Mouse (Mus musculus) limb, embryonic 15.5 days (tissue): Measurements from ENCODE around the gene Samd4b. TPM values are rescaled to one million over a fixed set of nuclear protein-coding genes. Genes with fewer than 3 reads are reported as not detected.
A peak's percentile ranks its signal among the peaks of the same experiment; 100 is the strongest.

Experiments used
- ATAC-seq: fragments of 200-750 bp; cut with Nextera tagmentation; 2 replicates; pipeline ENCODE4 v1.8.0; 2017; ENCODE audit warnings: low read depth, moderate TSS enrichment; ENCODE audit not compliant: insufficient number of reproducible peaks, low FRiP score, low TSS enrichment
- H3K27ac ChIP-seq: fragments of 300-500 bp; sonication (generic); 2 replicates; pipeline ENCODE4 v1.5.1; 2015; ENCODE audit warnings: moderate library complexity, mild to moderate bottlenecking, inconsistent platforms
- H3K27me3 ChIP-seq: fragments of 300-500 bp; sonication (generic); 2 replicates; pipeline ENCODE4 v1.6.1; 2015; ENCODE audit warnings: inconsistent platforms
- H3K36me3 ChIP-seq: fragments of 300-500 bp; sonication (generic); 2 replicates; pipeline ENCODE4 v1.6.1; 2015; ENCODE audit warnings: inconsistent platforms
- H3K4me1 ChIP-seq: fragments of 300-500 bp; sonication (generic); 2 replicates; pipeline ENCODE4 v1.6.1; 2015; ENCODE audit warnings: inconsistent platforms
- H3K4me2 ChIP-seq: fragments of 300-500 bp; sonication (generic); 2 replicates; pipeline ENCODE4 v1.6.1; 2015; ENCODE audit warnings: mild to moderate bottlenecking, inconsistent platforms
- H3K4me3 ChIP-seq: fragments of 300-500 bp; sonication (generic); 2 replicates; pipeline ENCODE4 v1.5.1; 2015; ENCODE audit warnings: mild to moderate bottlenecking, inconsistent platforms
- H3K9ac ChIP-seq: fragments of 300-500 bp; sonication (generic); 2 replicates; pipeline ENCODE4 v1.6.1; 2015; ENCODE audit warnings: inconsistent platforms
- H3K9me3 ChIP-seq: fragments of 300-500 bp; sonication (generic); 2 replicates; pipeline ENCODE4 v1.6.1; 2016; ENCODE audit warnings: inconsistent platforms
- WGBS: fragments of 180-500 bp; shearing (Covaris S2); methylation state at CpG from one replicate; pipeline ENCODE4 v1.1.7; 2015; 5-methylcytosine and 5-hydroxymethylcytosine counted together
- polyA plus RNA-seq: library from polyadenylated mRNA; unstranded; fragments of >200 nt; fragmentation: Nextera tagmentation; extraction: Ambion mirVana; gene quantifications from 2 replicates; pipeline ENCODE4 v1.2.1, GENCODE M21; 2015

Samd4b gene
- polyA plus RNA-seq, 1 experiment from 2014 or later, result 28.3 TPM

GRCm38 (mm10) chr7:28603136-28603535 is 5.2 kb upstream of the Samd4b start:
- no peak overlapping the region for H3K4me3 ChIP-seq
- no peak overlapping the region for H3K4me2 ChIP-seq
- no peaks in the 10 kb centered on the region for H3K27me3 ChIP-seq
- H3K9me3 ChIP-seq, result no peaks in the 10 kb centered on the region
- no peak overlapping the region for H3K27ac ChIP-seq
- no peak for ATAC-seq
- no peak overlapping the region for H3K9ac ChIP-seq
- no peaks in the 10 kb centered on the region for H3K36me3 ChIP-seq
- H3K4me1 ChIP-seq, result peaks cover 9% of the 10 kb centered on the region; the same call in 1 of the 2 replicates
- 70% methylated on average over 5 of the region's 5 CpGs for WGBS

GRCm38 (mm10) chr7:28601668-28602067 is 3.7 kb upstream of the Samd4b start:
- no peak overlapping the region for H3K9ac ChIP-seq
- H3K9me3 ChIP-seq, result no peaks in the 10 kb centered on the region
- H3K27me3 ChIP-seq, result no peaks in the 10 kb centered on the region
- H3K4me3 ChIP-seq, result no peak overlapping the region
- no peak overlapping the region for H3K27ac ChIP-seq
- no peak overlapping the region for H3K4me2 ChIP-seq
- ATAC-seq, result no peak
- H3K36me3 ChIP-seq, result no peaks in the 10 kb centered on the region
- WGBS, result 7% methylated on average over 7 of the region's 7 CpGs
- H3K4me1 ChIP-seq, result peaks cover 17% of the 10 kb centered on the region

- 7% methylated on average over 11 of the region's 11 CpGs for WGBS
- no peaks in the 10 kb centered on the region for H3K9me3 ChIP-seq
- no peak overlapping the region for H3K9ac ChIP-seq
- H3K27ac ChIP-seq, result no peak overlapping the region
- H3K4me1 ChIP-seq, result peaks cover 24% of the 10 kb centered on the region
- H3K4me2 ChIP-seq, result no peak overlapping the region
- ATAC-seq, result no peak
- H3K27me3 ChIP-seq, result no peaks in the 10 kb centered on the region
- no peak overlapping the region for H3K4me3 ChIP-seq
- no peaks in the 10 kb centered on the region for H3K36me3 ChIP-seq
Observed at GRCm38 (mm10) chr7:28601029-28601428, 3.1 kb upstream of the Samd4b start.

- no peak overlapping the region for H3K9ac ChIP-seq
- no peaks in the 10 kb centered on the region; the same call in 1 of the 2 replicates for H3K36me3 ChIP-seq
- peaks cover 37% of the 10 kb centered on the region for H3K4me1 ChIP-seq
- no peaks in the 10 kb centered on the region for H3K9me3 ChIP-seq
- no peak overlapping the region for H3K4me2 ChIP-seq
- no peak overlapping the region for H3K27ac ChIP-seq
- no peak overlapping the region for H3K4me3 ChIP-seq
- ATAC-seq, result no peak
- H3K27me3 ChIP-seq, result no peaks in the 10 kb centered on the region
- WGBS, result 60% methylated on average over 2 of the region's 2 CpGs
Observed at GRCm38 (mm10) chr7:28598951-28599350, 1.0 kb upstream of the Samd4b start.

- H3K4me2 ChIP-seq, result peak overlapping the region; percentile 63
- H3K9ac ChIP-seq, result 0 out of 2 replicates have a peak overlapping the region, but pooled peaks have one; percentile 52
- peaks cover 54% of the 10 kb centered on the region for H3K4me1 ChIP-seq
- peak overlapping the region; percentile 61 for H3K4me3 ChIP-seq
- WGBS, result 6% methylated on average over 9 of the region's 9 CpGs
- no peaks in the 10 kb centered on the region for H3K9me3 ChIP-seq
- H3K27ac ChIP-seq, result peak overlapping the region; percentile 89
- ATAC-seq, result no peak
- peaks cover 5% of the 10 kb centered on the region; the same call in 1 of the 2 replicates for H3K36me3 ChIP-seq
- no peaks in the 10 kb centered on the region for H3K27me3 ChIP-seq
Observed at GRCm38 (mm10) chr7:28597277-28597570, 720 bp downstream of the Samd4b start.

DNA sequence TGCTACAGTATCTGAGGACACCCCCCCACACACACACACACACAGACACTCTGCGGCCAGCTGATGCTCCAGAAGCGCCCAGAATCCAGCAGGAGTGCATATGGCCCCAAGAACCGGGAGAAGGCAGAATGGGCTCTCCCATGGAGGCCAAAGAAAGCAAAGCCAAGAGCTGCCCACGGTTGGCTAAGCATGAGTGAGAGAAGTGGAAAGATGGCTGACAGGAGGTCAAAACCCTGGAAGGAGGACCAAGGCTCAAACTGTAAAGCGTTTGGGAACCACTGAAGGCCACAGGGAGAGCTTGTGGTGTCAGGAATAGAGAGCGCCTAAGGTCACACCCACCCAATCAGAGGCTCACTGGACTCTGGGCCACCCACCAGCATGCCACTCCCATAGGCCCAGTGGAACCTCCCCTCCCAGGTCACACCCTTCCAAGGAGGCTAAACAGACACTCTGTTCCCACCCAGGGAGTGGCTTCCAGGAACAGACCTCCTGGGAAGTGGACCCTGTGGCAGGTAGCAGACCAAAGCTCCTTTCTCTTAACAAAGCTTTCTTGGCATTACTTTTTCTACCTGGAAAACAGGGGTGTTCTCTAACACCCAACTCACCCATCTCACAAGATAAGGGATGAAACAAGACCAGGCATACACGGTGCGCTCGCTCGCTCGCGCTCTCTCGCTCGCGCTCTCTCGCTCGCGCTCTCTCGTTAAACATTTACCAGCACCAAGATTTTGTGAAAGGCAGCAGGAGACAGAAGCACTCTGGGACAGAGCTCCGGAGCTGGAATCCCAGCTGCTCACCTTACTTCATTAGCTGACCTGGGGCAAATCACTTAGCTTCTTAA is 1.3 kb downstream of the Samd4b start:
- WGBS, result 32% methylated on average over 20 of the region's 20 CpGs
- no peak for ATAC-seq

DNA sequence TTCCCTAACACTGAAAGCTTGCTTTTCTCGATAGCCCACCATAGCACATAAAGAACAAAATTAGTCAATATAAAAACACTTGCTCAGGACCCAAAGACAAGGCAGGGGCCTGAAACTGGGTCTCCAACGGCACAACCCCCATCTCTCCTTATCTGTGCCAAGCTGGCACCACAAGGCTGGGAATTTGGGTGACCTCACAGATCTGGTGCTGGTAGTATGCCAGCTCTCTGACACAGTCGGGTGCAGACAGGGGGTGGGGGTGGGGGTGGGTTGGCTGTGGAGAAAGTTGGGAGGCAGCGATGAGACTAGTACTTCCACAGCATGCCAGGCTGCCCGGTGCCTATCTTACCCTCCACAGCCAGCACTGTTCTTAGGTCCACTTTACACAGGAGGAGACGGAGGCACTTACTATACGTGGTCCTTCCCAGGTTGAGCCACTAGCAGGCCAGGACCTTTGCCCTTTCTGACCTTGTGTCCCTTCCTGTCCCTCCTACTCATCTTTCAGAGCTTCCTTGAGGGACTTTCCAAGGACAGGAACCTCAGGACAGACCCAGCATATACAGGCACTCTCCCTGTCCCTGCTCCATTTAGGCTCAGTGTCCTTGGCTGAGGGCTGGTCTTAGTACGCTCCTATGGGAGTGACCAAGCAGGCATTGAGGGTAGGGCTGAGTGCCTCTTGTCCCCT is 2.1 kb downstream of the Samd4b start:
- H3K9me3 ChIP-seq, result no peaks in the 10 kb centered on the region
- WGBS, result 81% methylated on average over 8 of the region's 8 CpGs
- peak overlapping the region; percentile 61; the same call in 1 of the 2 replicates for H3K4me3 ChIP-seq
- no peak overlapping the region for H3K27ac ChIP-seq
- ATAC-seq, result no peak
- peak overlapping the region; percentile 63; the same call in 1 of the 2 replicates for H3K4me2 ChIP-seq
- peaks cover 53% of the 10 kb centered on the region for H3K4me1 ChIP-seq
- 0 out of 2 replicates have a peak overlapping the region, but pooled peaks have one; percentile 7 for H3K9ac ChIP-seq
- H3K27me3 ChIP-seq, result no peaks in the 10 kb centered on the region
- H3K36me3 ChIP-seq, result peaks cover 5% of the 10 kb centered on the region; the same call in 1 of the 2 replicates

More for the DNA sequence above, 1.3 kb downstream of the Samd4b start:
- peaks cover 5% of the 10 kb centered on the region; the same call in 1 of the 2 replicates for H3K36me3 ChIP-seq
- H3K9me3 ChIP-seq, result no peaks in the 10 kb centered on the region
- H3K4me3 ChIP-seq, result peak overlapping the region; percentile 61
- H3K9ac ChIP-seq, result 0 out of 2 replicates have a peak overlapping the region, but pooled peaks have one; percentile 5
- H3K27me3 ChIP-seq, result no peaks in the 10 kb centered on the region
- peak overlapping the region; percentile 63 for H3K4me2 ChIP-seq
- H3K4me1 ChIP-seq, result peaks cover 58% of the 10 kb centered on the region
- H3K27ac ChIP-seq, result peak overlapping the region; percentile 89

DNA sequence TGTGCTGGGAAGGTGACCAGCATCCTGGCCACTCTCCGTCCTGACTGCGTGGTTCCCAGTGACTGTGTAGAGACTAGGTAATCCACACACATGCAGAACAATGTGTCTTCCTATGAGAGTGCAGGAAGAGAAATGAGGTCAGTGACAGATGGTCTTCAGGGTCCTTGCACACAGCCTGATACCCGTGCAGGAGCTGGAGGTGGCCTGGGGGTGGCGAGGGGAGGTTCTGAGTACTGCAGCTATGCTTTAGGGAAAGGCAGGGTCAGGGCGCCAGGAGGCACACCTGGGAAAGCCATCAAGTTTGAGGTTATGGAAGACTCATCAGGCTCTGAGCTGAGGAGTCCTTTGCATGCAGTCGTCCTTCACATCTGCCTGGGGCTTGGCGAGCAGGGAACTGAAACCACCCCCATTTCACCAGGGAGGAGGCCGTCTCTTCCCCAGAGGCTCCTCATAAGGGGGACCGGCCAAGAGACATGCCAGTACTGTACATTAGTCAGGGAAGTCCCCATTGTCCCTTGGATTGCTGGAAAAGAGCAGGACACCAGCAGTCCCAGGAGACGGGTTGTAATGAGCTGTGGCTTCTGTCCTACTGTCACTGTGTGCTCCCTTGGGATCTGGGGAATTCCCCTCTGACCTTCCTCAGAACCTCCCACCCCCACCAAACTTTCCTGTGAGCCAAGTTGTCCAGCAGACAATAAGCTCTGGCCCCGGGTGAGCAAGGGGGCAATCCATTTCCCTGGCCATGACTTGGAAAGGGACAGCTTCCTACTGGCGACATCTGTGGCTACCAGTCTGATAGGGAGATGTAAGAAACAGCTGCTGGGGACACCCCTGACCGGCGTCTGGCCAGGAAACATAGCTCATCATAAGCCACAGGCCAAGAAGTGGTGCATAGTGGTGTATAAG is 4.5 kb downstream of the Samd4b start:
- H3K9me3 ChIP-seq, result no peaks in the 10 kb centered on the region
- no peak overlapping the region for H3K9ac ChIP-seq
- no peak for ATAC-seq
- no peak overlapping the region for H3K4me3 ChIP-seq
- 44% methylated on average over 14 of the region's 14 CpGs for WGBS
- H3K27me3 ChIP-seq, result no peaks in the 10 kb centered on the region
- peaks cover 63% of the 10 kb centered on the region for H3K4me1 ChIP-seq
- peak overlapping the region; percentile 33; the same call in 1 of the 2 replicates for H3K27ac ChIP-seq
- peaks cover 5% of the 10 kb centered on the region; the same call in 1 of the 2 replicates for H3K36me3 ChIP-seq
- no peak overlapping the region for H3K4me2 ChIP-seq

DNA sequence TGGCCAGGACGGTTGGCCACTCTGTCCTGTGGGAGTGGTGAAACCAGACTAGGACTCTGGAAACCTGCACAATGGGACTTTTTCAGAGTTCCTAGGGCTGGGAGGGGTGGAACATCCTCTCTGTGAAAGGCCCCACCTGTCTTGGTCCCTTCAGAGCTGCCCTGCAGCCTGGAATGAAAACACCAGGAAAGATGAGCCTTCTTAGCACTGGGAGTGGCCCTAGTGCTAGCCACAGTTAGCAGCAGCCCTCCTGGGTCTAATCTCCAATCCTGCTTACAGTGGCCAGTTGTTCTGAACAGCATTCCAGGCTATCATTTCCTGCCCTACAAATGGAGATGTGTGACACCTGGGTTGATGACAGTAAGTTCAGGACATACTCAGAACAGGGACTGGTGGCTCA is 6.1 kb downstream of the Samd4b start:
- no peak for ATAC-seq
- Histone ChIP-seq H3K27ac (no peak overlapping the region), H3K4me2 (no peak overlapping the region), H3K9me3 (no peaks in the 10 kb centered on the region), H3K9ac (no peak overlapping the region), H3K27me3 (no peaks in the 10 kb centered on the region), H3K36me3 (peaks cover 5% of the 10 kb centered on the region; the same call in 1 of the 2 replicates), H3K4me1 (peaks cover 73% of the 10 kb centered on the region), H3K4me3 (no peak overlapping the region)
- WGBS, result 71% methylated on average over 1 of the region's 1 CpGs

GRCm38 (mm10) chr7:28587644-28588043 is 10.3 kb downstream of the Samd4b start:
- H3K4me3 ChIP-seq, result no peak overlapping the region
- H3K9ac ChIP-seq, result peak overlapping the region; percentile 11; the same call in 1 of the 2 replicates
- no peak overlapping the region for H3K4me2 ChIP-seq
- H3K4me1 ChIP-seq, result peaks cover 70% of the 10 kb centered on the region
- H3K9me3 ChIP-seq, result no peaks in the 10 kb centered on the region
- peaks cover 2% of the 10 kb centered on the region; the same call in 1 of the 2 replicates for H3K36me3 ChIP-seq
- ATAC-seq, result no peak
- H3K27ac ChIP-seq, result peak overlapping the region; percentile 38; the same call in 1 of the 2 replicates
- no peaks in the 10 kb centered on the region for H3K27me3 ChIP-seq

DNA sequence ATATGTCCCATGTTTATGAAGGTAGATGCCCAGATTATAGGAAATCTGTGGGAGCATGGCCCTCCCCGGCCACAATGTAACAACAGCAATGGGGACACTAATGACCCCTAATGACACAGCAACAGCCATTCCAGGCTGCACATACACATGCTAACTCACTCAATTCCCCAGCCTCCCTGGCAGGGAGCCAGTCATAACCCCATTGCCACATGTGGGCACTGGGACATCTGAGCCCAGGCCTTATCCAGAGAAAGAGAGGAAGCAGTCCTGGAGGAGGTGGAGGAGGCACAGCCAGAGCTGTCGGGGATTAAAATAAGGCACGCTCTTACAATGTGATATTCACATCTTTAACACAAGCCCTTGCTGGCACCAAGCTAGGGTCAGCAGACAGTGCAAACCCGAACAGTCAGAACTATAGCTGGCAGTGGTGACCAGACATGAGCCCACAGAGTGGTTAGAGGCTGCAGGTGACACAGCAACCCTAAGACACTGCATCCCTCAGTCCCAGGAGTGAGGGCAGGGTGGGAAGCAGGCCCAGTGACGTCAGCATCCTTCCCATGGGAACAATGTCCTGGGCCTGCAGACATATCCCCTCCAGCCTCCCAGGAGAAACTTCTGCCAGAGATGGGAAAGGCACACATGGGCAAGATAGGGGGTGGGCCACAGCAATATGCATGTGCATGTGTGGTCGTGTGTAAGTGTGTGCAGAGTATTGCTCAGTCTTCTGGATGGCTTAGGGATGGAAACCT is 11.1 kb downstream of the Samd4b start:
- H3K9me3 ChIP-seq, result no peaks in the 10 kb centered on the region
- H3K36me3 ChIP-seq, result no peaks in the 10 kb centered on the region
- H3K4me3 ChIP-seq, result no peak overlapping the region
- H3K4me1 ChIP-seq, result peaks cover 63% of the 10 kb centered on the region
- H3K4me2 ChIP-seq, result no peak overlapping the region
- H3K27ac ChIP-seq, result peak overlapping the region; percentile 38
- WGBS, result 41% methylated on average over 6 of the region's 6 CpGs
- no peaks in the 10 kb centered on the region for H3K27me3 ChIP-seq
- ATAC-seq, result no peak
- H3K9ac ChIP-seq, result no peak overlapping the region
